Mouse (Mus musculus) ovary, adult 18-20 months (tissue): ENCODE measurements around the gene Bmi1.

Experiments
- DNase-seq: peaks from one replicate; pipeline ENCODE4 v3.0.0; 2022; ENCODE audit warnings: low spot score, mixed read lengths

Gene Bmi1

DNA sequence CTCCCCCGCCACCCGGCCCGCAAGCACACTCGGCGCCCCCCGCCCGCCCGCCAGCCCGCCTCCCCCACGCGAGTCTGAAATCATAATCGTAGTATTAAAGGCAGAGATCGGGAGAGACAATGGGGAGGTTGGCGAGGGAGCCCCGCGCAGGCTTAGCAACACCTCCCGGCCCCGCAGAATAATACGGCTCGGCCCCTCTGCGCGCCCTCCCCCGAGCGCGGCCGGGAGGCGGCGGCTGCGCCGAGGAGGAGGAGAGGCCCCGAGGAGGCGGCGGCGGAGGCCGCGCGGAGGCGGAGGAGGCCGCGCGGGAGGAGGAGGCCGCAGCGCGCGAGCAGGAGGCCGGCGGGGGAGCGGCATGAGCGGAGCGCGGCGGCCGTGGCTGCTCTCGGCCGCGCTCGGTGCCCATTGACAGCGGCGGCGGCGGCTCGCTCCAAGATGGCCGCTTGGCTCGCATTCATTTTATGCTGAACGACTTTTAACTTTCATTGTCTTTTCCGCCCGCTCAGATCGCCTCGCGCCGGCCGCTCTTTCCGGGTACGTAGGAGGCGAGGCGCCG lies at the start of gene Bmi1:
Gene Bmi1, plus strand, starts transcription at position 83 of the 556 bp plus-strand sequence.
- DNase-seq, result peak; percentile 69

DNA sequence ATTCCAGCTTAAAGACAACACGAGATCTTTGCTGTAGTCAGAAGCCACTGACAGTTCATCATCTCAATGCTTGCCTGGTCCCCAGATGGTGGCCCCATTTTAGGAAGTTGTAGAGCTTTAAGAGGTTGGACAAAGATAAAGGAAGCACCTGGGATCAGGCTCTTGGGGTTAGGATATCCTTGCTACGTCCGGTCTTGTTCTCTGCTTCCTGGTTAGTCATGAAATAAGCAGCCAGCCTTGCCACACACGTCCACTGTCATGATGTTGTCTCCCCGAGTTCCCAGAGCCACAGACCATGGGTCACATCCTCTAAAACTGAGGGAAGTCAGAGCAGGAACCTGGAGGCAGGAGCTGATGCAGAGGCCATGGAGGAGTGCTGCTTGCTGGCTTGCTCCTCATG lies 46.3 kb upstream of the Bmi1 start:
- no peak for DNase-seq

GRCm38 (mm10) chr2:18635052-18635451 lies 41.8 kb upstream of the Bmi1 start:
- DNase-seq, result peak; percentile 10

DNA sequence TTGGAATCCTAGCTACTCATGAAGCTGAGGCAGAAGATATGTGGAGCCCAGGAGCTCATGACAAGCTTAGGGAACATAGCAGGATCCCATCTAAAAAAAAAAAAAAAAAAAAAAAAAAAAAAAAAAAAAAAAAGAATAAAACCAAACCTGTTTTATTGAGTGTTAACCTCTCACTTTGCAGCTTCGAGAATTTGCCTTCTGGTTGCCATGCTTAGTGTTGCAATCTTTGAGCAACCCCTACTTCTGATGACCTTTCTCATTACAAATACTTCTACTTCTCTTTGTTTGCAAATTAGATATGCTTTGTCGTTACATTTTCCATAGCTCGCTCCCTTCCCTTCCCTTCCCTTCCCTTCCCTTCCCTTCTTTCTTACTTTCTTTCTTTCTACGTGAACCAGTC lies 28.3 kb upstream of the Bmi1 start:
- no peak for DNase-seq

- no peak for DNase-seq
These were observed 22.0 kb upstream of the Bmi1 start for GRCm38 (mm10) chr2:18654821-18655220.

- no peak for DNase-seq
These were observed 12.8 kb upstream of the Bmi1 start for GRCm38 (mm10) chr2:18664003-18664402.

DNA sequence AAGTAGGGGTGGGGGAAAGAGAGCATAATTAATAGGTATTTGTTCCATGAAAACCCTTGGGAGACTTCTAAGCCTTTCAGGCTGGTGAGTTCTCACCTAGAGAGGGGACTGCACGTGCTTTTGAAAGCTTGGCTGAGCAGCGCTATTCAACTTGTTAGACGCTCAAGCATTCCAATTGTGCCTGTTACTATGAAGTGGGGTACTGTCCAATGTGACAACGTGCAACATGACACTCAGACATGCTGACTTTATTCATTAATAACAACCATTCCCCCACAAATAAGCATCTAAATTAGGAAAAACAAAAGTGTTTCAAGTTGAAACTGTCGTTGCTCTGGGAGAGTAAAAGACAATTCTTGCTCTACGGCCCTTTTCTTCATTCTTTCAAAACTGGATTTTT lies 5.8 kb upstream of the Bmi1 start:
- no peak for DNase-seq

DNA sequence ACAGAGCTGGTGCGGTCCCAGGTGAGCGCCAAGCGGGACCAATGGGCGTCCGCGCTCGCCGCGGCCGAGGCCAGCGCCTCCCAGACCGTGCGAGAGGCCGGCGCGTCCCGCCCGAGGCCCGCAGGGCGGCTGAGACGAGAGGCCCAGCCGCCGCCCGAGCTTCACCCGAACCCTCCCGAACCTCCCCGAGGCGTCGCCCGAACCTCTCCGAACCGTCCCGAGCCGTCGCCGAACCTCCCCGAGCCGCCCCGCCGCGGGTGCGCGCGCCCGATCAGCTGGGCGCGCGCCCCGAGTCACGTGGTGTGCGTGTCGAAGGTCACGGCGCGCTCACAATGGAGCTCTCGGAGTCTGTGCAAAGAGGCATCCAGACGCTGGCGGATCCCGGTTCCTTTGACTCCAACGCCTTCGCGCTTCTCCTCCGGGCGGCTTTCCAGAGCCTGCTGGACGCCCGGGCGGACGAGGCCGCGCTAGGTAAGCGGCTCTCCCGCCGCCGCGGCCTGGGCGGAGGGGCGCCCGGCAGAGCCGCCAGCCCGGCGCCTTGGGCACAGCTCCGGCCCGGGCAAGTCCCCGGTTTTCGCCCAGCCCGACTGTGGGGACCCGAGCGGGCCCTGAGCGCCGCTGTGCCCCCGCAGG lies 4.6 kb upstream of the Bmi1 start, which contains the start of gene Commd3:
Gene Commd3, plus strand, starts transcription at position 252 of the 633 bp plus-strand sequence.
- DNase-seq, result peak; percentile 87

DNA sequence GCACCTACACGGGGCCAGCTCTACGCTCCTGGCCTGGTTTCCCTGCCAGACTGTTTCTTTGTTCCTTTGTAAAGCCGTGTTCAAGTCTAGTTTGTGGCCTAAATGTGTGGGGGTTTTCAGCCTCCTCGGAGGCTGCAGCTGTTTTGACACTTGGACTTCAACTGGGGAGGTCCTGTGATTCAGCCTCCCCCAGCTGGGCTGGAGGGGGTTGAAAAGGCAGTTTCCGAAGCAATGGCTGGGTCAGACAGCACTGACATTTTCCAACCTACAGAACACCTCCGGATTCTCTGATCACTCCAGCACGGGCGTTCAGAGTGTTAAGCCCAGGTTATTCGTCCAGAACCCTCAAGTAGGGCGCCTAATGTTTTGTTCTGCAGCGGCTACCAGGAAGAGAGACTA lies 4.1 kb upstream of the Bmi1 start:
- DNase-seq, result peak; percentile 10

DNA sequence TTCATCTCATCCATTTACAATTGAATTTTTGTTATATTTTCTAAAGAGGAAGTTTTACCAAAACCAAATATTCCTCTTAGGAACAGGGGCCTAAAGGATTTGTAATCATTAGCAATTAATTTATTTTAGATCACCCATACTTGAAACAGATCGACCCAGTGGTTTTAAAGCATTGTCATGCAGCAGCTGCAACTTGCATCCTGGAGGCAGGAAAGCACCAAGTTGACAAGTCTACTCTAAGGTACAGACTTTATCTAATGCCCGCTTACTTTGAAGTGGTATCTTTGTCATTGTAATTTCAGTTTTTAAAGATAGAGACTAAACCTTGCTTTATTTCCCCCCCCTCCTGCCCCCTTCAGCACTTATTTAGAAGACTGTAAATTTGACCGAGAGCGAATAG lies 3.1 kb upstream of the Bmi1 start:
- DNase-seq, result no peak

DNA sequence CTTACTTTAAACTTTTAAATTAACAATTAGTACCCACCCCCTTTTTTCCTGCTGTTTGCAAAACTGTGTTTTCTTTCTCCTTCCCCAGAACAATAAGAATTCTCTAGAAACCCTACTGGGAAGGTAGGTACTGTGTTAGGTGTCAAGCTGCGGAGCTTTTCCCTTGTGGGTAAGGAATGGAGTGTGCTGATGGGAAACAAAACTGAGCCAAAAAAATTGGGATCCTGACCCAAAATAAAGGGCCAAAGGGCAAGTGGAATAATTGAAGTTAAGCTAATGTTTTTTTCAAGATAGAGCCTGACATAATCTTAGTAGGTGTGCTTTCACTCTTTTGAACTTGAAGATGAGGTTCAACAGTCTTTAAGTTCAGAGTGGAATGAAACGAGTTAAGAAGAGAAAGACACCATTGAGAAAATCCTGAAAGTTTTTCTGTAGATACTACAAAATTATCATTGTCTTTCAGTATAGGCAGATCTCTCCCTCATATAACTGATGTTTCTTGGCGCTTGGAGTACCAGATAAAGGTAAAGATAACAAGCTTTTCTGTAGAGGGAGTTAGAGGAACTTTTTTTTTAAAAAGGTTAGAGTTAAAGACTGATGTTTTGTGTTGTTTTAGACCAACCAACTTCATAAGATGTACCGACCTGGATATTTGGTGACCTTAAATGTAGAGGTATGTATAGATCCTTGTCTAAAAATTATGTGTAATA lies 2.5 kb upstream of the Bmi1 start:
- DNase-seq, result no peak

DNA sequence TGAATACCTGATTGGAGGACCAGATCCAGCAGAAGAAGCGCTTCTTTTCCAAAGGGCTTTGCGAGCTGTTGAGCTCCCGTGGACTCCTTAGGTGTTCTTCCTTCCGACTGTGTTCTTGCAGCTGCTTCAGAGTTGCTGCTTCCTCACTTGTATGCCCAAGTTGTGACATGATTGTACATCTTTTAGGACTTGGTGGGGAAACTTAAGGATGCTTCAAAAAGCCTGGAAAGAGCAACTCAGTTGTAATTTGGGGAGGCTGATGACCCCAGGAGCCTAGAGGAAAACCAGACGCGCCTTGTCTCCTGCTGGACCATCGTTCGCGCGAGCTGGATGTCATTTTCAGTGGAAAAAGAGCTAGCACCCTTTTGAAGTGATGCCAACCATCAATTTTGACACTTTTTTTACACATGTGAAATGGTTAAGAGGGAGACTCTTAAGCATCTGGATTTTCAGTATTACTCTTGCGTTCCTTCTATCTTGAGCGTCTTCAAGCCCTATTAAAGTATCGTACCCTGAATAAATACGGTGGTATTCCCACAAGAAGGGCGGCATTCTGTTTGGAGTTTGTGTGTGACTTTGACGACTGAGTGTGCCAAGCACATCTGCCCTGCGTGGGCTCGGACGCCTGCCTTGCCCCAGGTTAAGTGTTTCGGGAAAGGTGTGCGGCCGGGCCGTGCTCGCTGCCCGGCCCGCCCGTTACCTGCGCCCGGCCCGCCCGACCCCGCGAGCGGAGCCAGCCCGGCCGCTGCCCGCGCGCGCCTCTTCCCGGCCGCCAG lies 949 bp upstream of the Bmi1 start:
- DNase-seq, result no peak

- peak; percentile 73 for DNase-seq
These were observed 322 bp upstream of the Bmi1 start for GRCm38 (mm10) chr2:18676457-18676935.

GRCm38 (mm10) chr2:18677631-18678471 lies 1.0 kb downstream of the Bmi1 start:
- no peak for DNase-seq

- DNase-seq, result no peak
These were observed 2.9 kb downstream of the Bmi1 start for GRCm38 (mm10) chr2:18679701-18680100.

GRCm38 (mm10) chr2:18680501-18680900 lies 3.7 kb downstream of the Bmi1 start:
- no peak for DNase-seq

DNA sequence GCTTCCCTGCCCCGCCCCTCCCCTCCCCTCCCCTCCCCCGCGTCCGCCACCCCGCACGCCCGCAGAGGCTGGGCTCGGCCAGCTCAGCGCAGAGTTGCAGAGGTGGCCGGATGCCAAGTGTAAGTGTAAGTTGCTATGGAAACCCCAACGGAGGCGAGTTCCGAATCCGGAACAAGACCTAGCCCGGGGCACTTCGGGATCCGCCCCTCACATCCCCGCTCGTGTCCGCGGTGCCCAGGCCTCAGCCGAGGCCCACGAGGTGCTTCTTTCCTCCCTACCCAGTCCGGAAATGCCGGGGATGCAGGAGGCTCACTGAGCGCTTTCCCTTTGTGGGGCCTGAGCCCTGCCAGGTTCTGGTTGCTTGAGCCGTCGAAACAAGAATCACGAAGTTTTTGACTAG lies 4.1 kb downstream of the Bmi1 start:
- DNase-seq, result peak; percentile 40

DNA sequence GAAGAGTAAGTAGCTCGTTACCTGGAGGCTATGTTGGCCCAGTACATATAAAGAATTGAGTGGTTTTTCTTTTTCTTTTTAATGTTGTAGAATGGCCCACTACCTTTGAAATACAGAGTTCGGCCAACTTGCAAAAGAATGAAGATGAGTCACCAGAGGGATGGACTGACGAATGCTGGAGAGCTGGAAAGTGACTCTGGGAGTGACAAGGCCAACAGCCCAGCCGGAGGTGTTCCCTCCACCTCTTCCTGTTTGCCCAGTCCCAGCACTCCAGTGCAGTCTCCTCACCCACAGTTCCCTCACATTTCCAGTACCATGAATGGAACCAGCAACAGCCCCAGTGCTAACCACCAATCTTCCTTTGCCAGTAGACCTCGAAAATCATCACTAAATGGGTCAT lies 7.2 kb downstream of the Bmi1 start:
- DNase-seq, result no peak

- no peak for DNase-seq
These were observed 9.6 kb downstream of the Bmi1 start for GRCm38 (mm10) chr2:18686386-18686785.

- no peak for DNase-seq
These were observed 10.2 kb downstream of the Bmi1 start for GRCm38 (mm10) chr2:18686826-18687519.

- no peak for DNase-seq
These were observed 10.9 kb downstream of the Bmi1 start for GRCm38 (mm10) chr2:18687671-18688170.
